Mouse (Mus musculus): ENCODE data around the gene Ccdc188. TPM values are rescaled to one million over a fixed set of nuclear protein-coding genes. Genes with fewer than 3 reads are reported as not detected.
"Not testable (repeated sequence)": the region's sequence is repeated elsewhere in the genome, so short reads cannot be mapped to it uniquely, and the experiment has no call there.

The Ccdc188 gene
- polyA plus RNA-seq (2017; shearing (Covaris generic)) = not detected

GRCm38 (mm10) chr16:18217579-18217978 is at the start of gene Ccdc188:
Gene Ccdc188, plus strand, starts transcription at chr16:18217879.
- ATAC-seq = no peak

- no peak for ATAC-seq
Measured at GRCm38 (mm10) chr16:18169156-18169555, 48.5 kb upstream of the Ccdc188 start.

DNA sequence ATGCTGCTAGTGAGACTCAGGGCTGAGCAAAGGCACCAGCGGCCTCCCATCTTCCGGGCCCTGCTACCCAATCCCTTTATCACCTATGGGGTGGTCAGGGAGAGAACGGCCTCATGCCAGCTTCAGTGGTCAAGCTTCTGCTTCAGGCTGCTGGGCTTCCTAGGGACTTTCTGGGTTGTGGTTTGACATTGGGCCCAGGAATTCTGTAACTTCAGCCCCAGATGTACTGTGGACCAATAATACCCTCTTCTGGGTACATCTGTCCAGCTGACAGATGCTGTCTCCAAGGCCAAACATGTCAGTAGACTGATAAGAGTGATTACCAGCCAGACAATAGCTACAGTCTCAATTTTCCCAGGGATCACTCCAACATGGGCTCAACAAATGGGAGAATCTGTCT is 47.9 kb upstream of the Ccdc188 start:
- no peak for ATAC-seq

GRCm38 (mm10) chr16:18172266-18172855 is 45.3 kb upstream of the Ccdc188 start:
- no peak for ATAC-seq

DNA sequence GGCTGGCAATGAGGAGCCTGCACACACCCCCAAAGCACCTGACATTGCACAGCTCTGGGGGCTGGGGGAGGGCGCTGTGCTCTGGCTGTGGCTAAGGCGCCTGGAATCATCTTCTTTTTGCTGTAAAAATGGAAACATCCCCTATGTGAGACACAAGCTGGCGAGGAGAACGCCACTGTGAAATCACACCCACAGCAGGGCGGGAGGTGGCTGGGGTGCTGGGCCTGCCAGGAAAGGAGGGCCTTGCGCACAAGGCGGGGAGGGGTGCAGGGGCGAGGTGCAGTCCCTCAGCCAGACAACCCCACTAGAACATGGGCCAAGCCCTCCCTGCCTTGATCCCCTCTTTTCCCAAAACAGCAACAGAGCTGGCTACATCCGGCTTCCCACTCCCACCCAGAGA is 44.4 kb upstream of the Ccdc188 start:
- no peak for ATAC-seq

DNA sequence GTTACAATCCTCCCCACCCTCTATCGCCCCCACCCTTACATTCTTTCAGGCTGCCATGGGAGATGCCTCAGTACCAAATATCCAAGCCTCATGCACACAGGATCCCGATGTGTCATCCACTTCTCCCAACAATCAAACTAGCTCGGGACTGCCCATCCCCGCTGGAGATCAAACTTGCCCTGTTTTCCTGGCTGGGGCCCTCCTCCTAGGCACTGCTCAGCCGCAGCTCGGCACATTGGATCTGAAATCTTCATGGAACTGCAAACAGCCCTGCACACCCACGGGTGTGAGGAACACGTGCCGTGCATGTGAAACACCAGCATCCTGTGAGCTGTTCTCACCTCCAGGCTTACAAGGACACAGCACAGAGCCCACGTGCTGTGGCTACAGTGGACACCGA is 43.9 kb upstream of the Ccdc188 start:
- no peak for ATAC-seq

DNA sequence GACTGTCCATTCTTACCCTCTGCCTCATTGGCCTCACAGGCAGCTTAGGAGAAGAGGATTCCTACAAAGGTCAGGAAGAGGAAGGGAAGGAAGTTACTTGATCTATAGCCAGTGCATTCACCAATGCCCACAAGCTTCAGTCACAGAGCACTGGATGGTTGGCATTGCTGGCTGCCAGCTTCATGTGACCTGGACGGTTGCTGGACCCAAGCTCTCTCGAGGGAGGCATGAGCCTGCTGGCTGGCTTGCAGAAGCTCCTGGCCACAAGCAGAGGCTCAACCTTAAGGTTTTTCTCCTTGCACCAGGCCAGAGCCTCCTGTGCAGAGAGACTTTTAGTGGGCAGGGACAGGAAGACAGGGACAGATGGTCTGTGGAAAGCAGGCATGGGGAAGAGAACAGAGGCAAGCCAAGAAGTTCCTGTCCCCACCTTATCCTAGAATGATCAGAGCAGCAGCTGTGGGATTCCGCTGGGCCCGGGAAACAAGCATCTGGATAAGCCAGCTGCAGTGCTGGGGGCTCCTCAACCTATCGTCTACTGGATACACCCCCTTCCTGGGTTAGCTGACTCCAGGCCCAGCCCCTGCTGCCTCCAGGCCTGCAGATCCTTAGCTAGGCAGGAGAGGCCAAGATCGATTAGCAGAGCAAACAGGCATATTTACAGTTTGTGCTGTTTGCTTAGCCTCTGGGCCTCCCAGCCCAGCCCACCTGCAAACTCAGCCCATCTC is 41.7 kb upstream of the Ccdc188 start:
- ATAC-seq = no peak

DNA sequence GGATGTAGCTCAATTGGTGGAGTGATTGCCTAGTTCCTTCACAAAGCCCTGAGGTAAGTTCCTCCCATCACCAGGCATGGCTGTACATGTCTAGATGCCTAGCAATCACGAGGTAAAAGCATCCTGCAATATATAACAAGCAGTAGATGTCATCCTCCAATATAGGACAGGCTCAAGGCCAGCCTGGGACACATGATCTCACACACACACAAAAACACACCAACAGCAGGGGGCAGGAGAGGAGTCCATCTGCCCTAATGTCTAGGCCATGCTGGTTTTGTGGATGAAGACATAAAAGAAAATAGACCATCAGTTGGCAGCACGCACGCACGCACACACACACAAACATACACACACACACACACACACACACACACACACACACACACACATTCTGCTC is 40.9 kb upstream of the Ccdc188 start:
- ATAC-seq = no peak

GRCm38 (mm10) chr16:18179591-18179990 is 38.1 kb upstream of the Ccdc188 start:
- no peak for ATAC-seq

DNA sequence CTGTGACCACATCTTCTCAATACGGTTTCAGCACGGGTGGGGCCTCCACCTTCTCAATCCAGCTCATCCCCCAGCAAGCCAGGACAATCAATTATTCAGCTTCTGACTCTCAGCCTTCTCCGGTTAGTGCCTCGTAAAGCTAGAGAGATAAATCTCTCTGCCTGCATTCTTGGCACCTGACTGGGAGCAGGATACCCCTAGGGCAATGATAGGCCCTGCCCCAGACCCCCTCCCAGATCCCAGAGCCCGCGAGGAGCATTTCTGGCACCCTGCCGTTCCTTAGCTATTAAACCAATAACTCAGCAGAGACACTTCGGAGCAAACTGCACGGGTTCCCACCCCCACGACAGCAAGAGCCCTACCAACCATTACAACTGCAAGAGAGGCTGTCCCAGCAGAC is 36.3 kb upstream of the Ccdc188 start:
- ATAC-seq = no peak

- ATAC-seq = no peak
Measured at GRCm38 (mm10) chr16:18182766-18183165, 34.9 kb upstream of the Ccdc188 start.

DNA sequence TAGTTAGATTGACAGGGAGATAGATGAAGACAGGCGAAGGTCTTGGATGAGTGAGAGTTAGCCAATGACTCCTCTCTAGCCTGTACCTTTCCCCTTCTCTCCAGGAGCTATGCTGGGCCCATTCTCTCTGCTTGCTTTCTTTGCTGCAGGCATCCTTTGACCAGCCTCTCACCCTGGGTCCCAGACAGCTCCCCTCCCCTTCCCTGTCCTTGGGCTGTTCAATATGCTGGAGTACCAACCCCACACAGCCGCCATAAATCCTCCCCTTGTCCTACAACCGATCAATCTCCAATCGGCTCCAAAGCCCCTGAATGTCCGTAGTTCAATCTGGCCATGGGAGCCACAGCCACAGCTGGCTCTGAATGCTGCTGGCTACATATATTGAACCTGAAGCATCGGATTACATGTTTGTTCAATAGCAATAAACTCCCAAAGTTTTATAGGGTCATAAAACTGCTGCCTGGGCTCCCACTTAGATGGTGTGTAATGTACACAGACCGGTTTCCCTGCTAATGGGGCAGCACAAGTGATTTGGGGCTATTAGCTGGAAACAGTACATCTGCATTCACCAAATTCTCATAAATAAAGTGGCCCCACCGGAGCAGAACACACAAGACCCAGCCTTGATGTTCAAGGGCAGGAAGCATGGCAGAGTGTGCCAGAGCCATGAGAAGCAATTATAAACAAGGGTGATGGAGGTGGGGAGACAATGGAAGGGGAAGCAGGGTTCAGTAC is 31.8 kb upstream of the Ccdc188 start:
- ATAC-seq = no peak

DNA sequence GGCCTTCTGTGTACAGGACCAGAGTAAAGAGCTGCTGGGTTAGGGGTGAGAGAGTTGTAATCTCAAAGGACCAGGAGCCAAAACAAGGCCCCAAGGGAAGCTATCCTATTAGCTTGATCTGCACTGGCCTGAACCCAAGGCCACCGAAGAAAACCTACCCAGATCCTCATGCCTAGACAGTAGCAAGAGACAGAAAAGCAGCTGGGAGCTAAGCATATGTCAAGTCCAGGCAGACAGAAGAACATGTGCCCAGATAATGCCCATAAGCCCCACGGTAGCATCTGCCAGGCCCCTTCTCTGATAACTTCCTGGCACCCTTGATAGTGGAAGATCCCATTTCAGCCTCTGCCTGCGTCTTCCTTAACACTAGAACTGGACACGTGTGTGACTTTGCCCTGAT is 30.9 kb upstream of the Ccdc188 start:
- ATAC-seq = no peak

DNA sequence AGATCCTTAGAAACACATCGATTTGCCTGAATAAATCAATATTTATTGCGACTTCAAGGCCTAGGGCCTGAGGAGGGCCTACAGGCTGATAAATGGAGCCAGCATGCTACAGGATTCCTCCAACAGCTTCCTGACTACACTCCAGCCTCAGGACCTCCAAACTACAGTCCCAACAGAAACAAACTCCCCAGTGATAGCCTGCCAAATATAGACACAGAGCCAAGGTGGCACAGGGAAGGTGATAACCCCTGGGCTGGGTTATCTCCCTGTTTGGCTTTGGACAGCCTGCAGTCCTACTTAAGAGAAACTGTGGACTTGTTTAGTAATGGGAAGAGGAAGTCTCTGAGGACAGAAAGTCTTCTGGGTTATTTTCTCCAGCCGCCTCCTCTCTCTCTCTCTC is 30.5 kb upstream of the Ccdc188 start:
- no peak for ATAC-seq

DNA sequence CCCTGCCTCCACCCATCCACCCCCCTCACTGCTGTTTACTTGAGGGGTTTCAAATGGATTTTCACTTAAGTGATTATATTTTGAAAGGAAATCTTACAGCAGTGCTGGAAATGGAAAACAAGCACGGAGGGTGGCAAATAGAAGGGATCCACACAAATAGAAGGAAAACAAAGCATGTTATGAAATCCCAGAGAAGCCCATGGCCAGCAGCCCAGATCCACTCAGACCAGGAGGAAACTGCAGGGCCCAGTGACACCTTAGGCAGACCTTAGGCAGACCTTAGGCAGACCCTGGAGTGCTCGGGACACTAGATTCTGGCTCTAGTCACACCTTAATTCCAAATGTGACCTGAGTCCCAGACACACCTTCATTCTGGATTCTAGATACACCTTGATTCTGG is 26.7 kb upstream of the Ccdc188 start:
- no peak for ATAC-seq

- ATAC-seq = no peak
Measured at GRCm38 (mm10) chr16:18194208-18194985, 23.3 kb upstream of the Ccdc188 start.

DNA sequence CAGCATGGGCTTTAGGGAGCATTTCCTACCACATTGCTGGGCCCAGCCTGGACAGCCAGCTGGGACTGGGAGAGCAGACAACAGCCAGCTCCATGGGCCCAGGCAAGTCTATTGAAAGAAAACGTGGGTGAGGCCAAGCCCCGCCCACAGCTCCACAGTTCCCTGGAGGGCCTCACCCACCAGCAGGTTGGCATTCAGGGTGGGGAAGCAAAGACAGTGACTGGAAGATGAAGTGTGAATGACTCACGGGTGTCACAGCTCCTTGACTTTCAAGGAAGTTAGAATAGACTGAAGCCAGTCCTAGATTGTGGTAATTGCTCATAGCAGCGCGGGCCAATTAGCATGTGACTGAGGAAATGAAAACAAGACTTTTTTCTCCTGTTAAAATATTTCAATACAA is 22.6 kb upstream of the Ccdc188 start:
- no peak for ATAC-seq

DNA sequence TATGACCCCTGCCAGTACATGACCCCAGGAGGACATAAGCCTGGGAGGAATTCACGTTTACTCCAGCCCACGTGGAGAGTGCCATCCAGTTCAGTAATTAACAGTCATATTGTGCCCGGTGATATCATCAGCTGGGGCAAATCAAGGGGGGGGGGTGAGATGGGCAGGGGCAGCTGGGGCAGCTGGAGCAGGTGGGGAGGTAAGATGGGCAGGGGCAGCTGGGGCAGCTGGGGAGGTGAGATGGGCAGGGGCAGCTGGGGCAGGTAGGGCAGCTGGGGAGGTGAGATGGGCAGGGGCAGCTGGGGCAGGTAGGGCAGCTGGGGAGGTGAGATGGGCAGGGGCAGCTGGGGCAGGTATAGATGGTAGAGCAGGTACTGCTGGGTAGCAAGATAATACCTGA is 22.1 kb upstream of the Ccdc188 start:
- ATAC-seq = not testable (repeated sequence)

DNA sequence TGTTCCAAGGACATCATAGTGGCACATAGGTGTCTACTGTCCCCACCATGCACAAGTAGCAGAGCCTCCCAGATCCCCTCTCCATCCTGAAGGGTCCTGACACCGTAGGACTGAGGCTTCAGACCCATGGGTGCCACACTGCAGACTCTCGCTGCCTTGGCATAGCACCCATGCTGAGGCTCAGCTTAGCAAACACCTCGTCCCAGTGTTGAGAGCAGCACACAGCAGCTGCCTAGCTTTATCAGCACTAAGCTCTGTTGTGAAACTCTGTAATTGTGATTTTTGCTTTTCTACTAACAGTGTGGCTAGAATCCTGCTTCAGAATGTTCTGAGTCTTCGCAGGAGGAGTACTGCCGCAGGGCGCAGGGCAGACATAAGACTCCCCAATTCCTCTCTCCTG is 19.8 kb upstream of the Ccdc188 start:
- ATAC-seq = no peak

DNA sequence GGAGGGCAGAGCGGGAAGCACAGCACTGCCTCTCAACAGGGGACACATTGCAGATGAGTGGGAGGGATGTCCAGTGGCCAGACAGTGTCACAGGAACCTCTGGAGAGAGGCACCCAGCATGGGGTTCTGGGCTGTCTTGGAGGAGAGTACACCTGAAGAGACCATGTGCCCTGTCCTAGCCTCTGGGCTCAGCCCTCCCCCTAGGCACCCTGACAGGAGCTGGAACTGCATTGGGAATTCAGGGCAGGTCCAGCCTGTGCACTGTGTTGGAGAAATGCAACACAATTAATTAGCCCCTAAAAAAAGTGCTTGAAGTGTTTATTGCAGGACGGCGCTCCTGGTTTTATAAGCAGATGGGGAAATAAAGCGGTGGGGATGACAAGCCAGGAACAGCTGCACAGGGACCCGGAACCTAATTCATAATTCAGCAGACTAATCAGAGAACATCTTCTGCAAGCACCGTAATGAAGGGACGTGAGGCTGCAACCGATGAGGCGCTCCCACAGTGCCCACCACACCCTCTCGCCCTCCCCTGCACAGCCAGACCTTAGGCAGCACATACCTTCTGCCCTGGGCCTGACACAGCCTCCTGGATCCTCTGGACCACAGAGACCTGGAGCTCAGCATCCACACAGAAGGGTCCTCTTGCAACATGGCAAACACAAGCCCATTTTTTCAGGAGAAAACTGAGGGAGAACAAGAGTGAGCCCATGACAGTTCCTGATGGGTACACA is 19.1 kb upstream of the Ccdc188 start:
- ATAC-seq = no peak

GRCm38 (mm10) chr16:18200062-18200461 is 17.6 kb upstream of the Ccdc188 start:
- ATAC-seq = no peak

- no peak for ATAC-seq
Measured at GRCm38 (mm10) chr16:18201620-18202019, 16.1 kb upstream of the Ccdc188 start.
